Mouse (Mus musculus): Measurements from ENCODE around the gene Rnd2.
"Not testable (repeated sequence)": the region's sequence is repeated elsewhere in the genome, so short reads cannot be mapped to it uniquely, and the experiment has no call there.

Rnd2 gene

DNA sequence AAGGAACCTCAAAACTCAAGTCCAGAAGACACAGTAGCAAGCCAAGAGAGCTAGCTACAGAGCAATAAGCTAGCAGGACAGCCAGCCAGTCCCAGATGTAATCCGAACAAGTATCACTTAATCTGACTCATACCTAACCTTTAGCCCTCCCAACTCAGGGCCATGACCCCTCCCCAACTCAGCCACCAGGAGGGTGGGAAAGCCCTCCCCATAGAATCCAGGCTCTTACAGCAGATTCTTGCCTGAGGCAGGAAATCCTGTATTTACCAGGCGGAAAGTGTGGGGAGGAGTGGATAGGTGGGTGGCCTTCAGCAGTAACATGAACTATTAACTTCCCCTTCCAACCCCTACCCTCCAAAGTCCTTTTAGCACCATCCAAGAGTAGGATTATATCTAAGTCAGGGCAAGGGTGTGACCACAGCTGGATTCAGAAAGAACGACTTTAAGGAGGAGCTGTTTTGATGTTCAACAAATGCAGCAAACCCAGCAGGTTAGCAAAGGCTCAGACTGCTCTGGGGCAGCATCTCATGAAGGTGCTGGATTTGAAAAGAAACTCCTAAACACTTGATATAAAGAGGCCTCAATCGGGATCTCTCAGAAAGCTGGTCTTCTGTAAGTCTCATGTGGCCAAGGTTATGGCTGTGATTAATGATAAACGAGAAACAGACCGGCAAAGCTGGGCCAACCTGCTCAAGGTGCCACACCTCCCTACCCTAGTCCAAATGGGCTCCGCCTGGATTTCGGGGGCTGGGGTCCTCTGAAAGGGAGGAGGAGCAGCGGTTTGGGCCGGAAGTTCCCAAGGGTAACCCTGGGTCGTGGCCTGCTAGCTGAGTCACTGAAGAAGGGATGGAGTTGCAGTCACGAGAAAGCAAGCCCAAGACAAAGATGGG, at the start of gene Rnd2:
Gene Rnd2 (plus strand): TSS at position 789 of the 890 bp plus-strand sequence.
- DNase-seq (ENCODE audit: extremely low read depth, low read depth), result no peak

GRCm38 (mm10) chr11:101415306-101415705, 49.5 kb upstream of the Rnd2 start:
- no peak for DNase-seq (ENCODE audit: extremely low read depth, low read depth)

DNA sequence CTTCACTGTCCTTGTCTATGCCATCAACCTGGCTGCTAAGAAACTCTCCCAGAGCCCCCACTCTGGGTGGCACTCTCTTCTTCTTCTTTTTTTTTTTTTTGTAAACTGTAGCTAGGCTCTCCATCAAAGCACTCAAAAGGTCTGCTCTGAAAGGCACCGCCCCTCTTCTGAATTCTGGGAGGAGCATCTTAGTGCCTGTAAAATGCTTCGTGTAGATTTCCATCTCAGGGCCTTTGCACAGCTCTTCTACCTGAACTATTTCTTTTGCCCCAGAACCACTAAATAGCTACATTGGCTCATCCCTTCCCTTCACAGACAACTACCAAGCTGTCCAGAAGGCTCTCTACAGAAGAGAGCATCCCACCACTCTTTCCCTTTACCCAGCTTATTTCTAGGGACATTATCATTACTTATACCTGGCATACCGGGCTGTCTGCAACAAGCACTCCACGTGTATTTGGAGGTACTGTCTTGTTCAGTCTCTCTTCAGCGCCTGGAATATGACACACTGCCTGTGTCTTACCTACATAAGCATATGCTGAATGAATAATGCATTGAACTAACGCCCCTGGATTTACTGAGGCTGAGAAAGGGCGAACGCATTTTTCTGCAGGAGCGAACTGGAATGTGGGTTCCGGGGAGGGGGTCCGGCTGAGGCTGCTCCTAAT, 48.2 kb upstream of the Rnd2 start:
- DNase-seq (ENCODE audit: extremely low read depth, low read depth), result no peak

DNA sequence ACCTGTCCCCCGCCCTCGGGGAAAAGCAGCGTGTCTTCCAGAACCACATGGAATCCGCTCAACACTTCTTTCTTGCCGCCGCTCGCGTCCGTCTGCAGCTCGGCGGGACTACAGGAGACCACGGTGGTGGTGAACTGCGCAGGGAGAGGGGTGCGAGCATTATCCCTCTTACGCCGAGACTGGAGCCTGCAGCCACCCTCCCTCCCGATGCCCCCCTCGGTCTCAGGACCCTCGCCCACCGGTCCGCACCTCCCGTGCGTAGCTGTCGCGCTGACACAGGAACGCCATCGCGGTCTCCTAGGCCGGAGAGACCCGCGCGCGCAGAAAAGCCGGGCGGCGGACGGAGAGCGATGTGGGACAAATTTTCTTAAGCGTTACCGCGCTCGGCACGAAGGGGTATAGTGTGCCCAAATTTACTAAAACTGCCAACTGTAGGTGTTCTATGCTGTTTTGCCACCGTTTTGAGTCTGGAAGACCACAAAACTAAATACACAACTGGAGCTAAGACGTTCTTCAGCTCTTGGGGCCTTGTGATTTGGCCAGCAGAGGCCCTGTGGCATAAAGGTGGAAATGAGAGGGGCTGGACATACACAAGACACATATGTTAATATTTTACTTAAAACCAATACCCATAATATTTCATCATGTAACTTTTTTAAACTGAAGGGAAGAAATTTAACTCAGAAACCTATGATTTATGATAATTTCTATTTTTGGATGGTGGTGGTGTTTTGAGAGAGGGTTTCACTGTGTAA, 47.5 kb upstream of the Rnd2 start, which contains the start of gene Aarsd1:
Gene Aarsd1 (minus strand): TSS at position 515 of the 755 bp plus-strand sequence.
- no peak for DNase-seq (ENCODE audit: extremely low read depth, low read depth)

DNA sequence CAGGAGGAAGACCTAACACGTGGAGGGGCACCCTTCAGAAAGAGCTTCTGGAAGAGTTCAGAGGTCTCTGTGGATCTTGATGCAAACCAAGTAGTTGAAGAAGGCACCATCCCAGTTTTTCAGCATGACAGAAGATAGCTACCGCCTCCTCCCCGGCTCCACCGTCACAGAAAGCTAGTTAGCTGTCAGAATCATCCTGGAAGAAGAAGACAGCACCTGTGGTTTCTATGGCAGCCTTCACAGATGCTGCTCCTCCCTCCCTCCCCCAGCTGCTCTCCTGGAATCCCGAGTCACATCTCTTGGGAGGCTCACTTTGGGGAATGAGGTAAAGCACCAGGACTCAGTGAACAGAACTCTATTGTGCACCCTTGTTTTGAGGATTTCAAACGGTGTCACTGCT, 45.8 kb upstream of the Rnd2 start:
- no peak for DNase-seq (ENCODE audit: extremely low read depth, low read depth)

- no peak for DNase-seq (ENCODE audit: extremely low read depth, low read depth)
Measured at GRCm38 (mm10) chr11:101419610-101420009, 45.2 kb upstream of the Rnd2 start.

GRCm38 (mm10) chr11:101420148-101420547, 44.7 kb upstream of the Rnd2 start:
- DNase-seq (ENCODE audit: extremely low read depth, low read depth), result no peak

GRCm38 (mm10) chr11:101424105-101424851, 40.5 kb upstream of the Rnd2 start, which contains the start of gene Gm27029:
TSS of gene Gm27029 (minus strand) at chr11:101424796.
- no peak for DNase-seq (ENCODE audit: extremely low read depth, low read depth)

- peak; percentile 87 for DNase-seq (ENCODE audit: extremely low read depth, low read depth)
Measured at GRCm38 (mm10) chr11:101424925-101425813, 39.6 kb upstream of the Rnd2 start, which contains the start of the genes Rundc1 and Ptges3l. TSS of gene Rundc1 (plus strand) at chr11:101425085. TSS of gene Ptges3l (minus strand) at chr11:101425333.

DNA sequence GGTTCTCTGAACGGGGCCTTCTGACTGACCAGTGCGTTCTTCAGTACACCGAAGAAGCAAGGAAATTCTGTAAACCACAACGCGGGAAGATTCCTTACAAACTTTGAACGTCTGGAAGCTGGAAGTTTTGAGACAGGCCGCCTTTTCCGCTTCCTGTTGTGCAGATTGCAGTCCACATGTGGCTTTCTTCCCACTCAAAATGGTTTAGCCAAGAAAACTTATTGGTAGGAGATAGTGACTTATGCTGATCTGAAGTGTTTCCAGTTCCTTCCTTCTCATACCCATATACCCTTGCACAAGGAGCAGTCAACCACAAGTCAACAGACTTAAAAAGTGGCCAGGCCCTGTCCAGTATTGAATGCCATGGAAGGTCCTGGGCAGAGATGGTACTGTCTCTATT, 38.6 kb upstream of the Rnd2 start:
- no peak for DNase-seq (ENCODE audit: extremely low read depth, low read depth)

GRCm38 (mm10) chr11:101431327-101431726, 33.5 kb upstream of the Rnd2 start:
- no peak for DNase-seq (ENCODE audit: extremely low read depth, low read depth)

DNA sequence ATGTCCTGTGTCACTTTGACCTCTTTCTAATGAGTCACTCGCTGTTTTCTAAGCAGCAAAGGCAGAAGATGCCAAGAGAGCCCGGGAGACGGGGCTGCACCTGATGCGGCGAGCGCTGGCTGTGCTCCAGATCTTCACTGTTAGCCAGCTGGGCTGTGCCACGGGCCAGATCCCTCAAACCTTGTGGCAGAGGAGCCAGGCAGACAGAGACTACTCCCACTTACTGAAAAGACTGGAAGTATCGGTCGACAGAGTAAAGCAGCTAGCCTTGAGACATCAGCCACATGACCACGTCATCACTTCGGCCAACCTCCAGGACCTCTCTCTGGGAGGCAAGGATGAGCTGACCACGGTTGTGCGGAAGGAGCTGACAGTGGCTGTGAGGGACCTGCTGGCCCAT, 31.4 kb upstream of the Rnd2 start:
- no peak for DNase-seq (ENCODE audit: extremely low read depth, low read depth)

GRCm38 (mm10) chr11:101435831-101436230, 29.0 kb upstream of the Rnd2 start:
- no peak for DNase-seq (ENCODE audit: extremely low read depth, low read depth)

- DNase-seq (ENCODE audit: extremely low read depth, low read depth), result no peak
Measured at GRCm38 (mm10) chr11:101436916-101437315, 27.9 kb upstream of the Rnd2 start.

GRCm38 (mm10) chr11:101438006-101438405, 26.8 kb upstream of the Rnd2 start:
- not testable (repeated sequence) for DNase-seq (ENCODE audit: extremely low read depth, low read depth)

DNA sequence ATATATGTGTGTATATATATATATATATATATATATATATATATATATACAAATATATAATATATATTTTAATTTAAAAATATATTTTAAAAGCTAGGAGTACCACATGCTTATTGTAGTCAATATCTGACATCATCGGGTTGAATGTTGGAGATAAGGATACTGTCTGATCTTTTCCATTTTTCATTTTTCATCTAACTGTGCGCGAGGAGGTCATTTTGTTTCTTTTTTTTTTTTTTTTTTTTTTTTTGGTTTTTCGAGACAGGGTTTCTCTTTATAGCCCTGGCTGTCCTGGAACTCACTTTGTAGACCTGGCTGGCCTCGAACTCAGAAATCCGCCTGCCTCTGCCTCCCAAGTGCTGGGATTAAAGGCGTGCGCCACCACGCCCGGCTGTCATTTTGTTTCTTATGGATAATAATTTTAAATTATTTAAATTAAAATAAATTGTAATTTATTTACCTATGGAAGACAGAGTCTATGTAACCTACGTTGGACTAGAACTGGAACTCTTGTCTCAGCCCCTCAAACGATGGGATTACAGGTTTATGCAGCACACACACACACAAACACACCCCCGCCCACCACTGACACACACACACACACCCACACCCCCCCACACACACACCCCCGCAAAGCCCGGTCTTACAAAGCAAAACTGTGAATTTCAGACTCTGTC, 23.2 kb upstream of the Rnd2 start:
- not testable (repeated sequence) for DNase-seq (ENCODE audit: extremely low read depth, low read depth)

DNA sequence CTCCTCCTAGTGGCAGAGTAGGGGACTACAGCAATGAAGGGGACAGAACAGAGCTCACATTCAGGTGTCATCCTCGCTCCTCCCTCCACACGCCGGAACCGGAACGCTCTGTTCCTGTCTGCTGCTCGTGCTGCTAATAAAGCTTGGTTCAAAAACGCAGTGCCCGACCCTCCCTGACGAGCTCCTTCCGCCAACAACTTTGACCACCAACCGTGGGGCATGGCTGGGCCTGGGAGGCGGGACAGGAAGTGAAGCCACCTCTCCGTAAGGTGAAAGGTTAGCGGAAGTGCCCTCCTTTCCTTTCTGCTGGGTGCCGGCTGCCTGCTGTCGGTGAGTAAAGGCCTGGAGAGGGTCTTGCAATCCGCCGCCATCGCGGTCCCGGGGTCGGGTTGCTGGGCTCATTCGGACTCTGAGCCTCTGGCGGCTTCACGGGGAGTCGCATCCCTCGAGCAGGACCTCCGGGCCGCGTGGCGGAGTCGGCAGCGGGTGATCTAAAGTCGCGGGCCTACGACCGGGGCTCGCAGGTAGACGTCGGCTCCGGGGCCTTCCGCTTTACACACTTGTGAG, 22.6 kb upstream of the Rnd2 start, which contains the start of gene Rpl27:
Gene Rpl27 (plus strand): TSS at position 172 of the 567 bp plus-strand sequence.
- DNase-seq (ENCODE audit: extremely low read depth, low read depth), result peak; percentile 99

DNA sequence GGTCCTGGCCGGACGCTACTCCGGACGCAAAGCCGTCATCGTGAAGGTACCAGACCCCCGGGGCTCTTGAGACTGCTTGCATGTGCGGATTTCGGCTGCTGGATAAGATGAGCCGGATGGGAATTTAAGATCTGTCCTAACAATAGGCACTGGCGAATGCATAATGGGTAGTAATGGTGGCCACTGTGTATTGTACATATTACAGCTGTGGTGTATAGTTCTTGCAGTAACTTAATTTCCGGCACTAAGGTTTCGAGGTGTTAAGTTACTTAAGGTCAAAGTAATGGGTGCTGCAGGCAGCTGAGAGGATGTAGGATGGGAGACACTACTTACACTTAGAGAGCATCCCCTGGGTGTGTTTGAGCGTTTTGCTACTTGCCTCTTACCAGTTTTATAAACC, 22.0 kb upstream of the Rnd2 start:
- DNase-seq (ENCODE audit: extremely low read depth, low read depth), result no peak

DNA sequence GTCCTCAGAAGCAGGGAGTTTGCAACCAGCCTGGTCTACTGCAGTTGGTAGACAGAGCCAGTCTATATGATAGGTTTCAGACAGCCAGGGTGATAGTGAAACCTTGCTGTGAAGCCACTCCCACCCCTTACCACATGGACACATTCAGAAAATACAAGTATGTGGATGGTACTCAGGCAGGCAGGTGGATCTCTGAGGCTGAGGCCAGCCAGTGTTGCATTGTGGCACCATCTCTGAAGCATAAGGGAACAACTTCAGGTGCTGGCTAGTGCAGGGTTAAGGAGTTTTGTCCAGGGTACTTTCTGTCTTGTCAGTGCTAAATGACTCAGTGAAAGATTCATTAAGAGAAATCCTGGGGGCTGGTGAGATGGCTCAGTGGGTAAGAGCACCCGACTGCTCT, 18.5 kb upstream of the Rnd2 start:
- DNase-seq (ENCODE audit: extremely low read depth, low read depth), result no peak

Measured in MEL-GATA-1-ER (cell line).